Mouse (Mus musculus): Measurements from ENCODE around the gene Mrgpra2a.
"Not testable (repeated sequence)": the region's sequence is repeated elsewhere in the genome, so short reads cannot be mapped to it uniquely, and the experiment has no call there.

GRCm38 (mm10) chr7:47465278-47465981 lies 13.5 kb upstream of the Mrgpra2a start:
- not testable (repeated sequence) for TF ChIP-seq GATA1, TAL1 (IDR thresholded peaks at IDR 0.05; ENCODE audit: low read length)

All from erythroblast, embryonic 14.5 days (primary cell).